Mouse (Mus musculus): ENCODE measurements at regions not wholly inside any gene's neighbourhood (a gene's known extent, or its start where the extent isn't known, plus 50 kb on each side); places are given as distances from the start of the nearest gene placed in this dataset.

GRCm38 (mm10) chr3:136993473-136993872 lies 323.5 kb downstream of the Ppp3ca start:
- ATAC-seq (ENCODE audit: insufficient number of reproducible peaks, low FRiP score), result no peak
- H3K36me3 ChIP-seq, result no peaks in the 10 kb centered on the region
- H3K4me1 ChIP-seq (replicated peaks), result no peaks in the 10 kb centered on the region
- H3K27ac ChIP-seq (ENCODE audit: poor library complexity, severe bottlenecking), result no peak overlapping the region
- WGBS, result 72% methylated on average over 2 of the region's 2 CpGs
- H3K9me3 ChIP-seq (replicated peaks), result no peaks in the 10 kb centered on the region
- no peak overlapping the region for H3K4me3 ChIP-seq
- no peaks in the 10 kb centered on the region for H3K27me3 ChIP-seq (replicated peaks)
- H3K9ac ChIP-seq, result no peak overlapping the region
- no peak overlapping the region for H3K4me2 ChIP-seq

- Histone ChIP-seq H3K4me2 (no peak overlapping the region), H3K4me3 (no peak overlapping the region), H3K36me3 (no peaks in the 10 kb centered on the region), H3K9me3 (replicated peaks) (no peaks in the 10 kb centered on the region), H3K27me3 (replicated peaks) (no peaks in the 10 kb centered on the region), H3K4me1 (replicated peaks) (no peaks in the 10 kb centered on the region), H3K9ac (no peak overlapping the region), H3K27ac (ENCODE audit: poor library complexity, severe bottlenecking) (no peak overlapping the region)
- WGBS, result 81% methylated on average over 8 of the region's 8 CpGs
- ATAC-seq (ENCODE audit: insufficient number of reproducible peaks, low FRiP score), result no peak
Measured at GRCm38 (mm10) chr3:136994361-136995083, 324.6 kb downstream of the Ppp3ca start.

DNA sequence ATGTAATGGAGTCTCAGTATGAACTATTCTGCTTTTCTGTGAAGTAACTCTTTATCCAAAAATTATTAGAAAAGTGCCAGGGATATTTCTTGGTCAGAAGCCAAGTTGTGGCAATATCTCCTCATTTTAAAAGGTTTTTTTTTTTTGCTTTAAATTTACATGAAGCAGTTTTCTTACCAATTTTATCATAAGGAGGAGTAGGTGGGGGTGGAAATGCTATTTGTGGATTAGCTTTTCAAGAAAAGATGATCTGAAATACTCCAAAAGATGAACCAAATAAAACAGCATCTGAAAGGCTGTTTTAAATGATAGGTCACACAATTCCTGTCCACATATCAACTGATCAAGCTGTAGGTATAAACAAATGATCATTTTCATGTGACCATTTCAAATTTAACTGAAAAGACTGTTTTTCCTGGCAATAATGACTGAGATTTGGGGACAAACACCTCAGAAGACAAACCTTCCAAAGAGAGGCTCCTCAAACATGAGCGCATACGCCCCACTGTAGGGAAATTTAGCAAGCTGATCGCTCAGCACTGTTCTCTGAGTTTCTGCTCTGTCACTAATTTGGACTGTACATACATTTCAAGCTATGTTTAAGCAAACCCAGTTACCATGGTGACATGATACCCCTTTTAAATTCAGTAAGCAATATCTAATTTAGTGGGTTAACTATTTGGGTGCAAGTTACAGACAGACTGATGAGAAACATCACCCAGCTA lies 325.8 kb downstream of the Ppp3ca start:
- Histone ChIP-seq H3K4me2 (no peak overlapping the region), H3K9me3 (replicated peaks) (no peaks in the 10 kb centered on the region), H3K4me3 (no peak overlapping the region), H3K36me3 (no peaks in the 10 kb centered on the region), H3K4me1 (replicated peaks) (no peaks in the 10 kb centered on the region), H3K9ac (no peak overlapping the region), H3K27me3 (replicated peaks) (no peaks in the 10 kb centered on the region), H3K27ac (ENCODE audit: poor library complexity, severe bottlenecking) (no peak overlapping the region)
- ATAC-seq (ENCODE audit: insufficient number of reproducible peaks, low FRiP score), result no peak
- 85% methylated on average over 3 of the region's 3 CpGs for WGBS

DNA sequence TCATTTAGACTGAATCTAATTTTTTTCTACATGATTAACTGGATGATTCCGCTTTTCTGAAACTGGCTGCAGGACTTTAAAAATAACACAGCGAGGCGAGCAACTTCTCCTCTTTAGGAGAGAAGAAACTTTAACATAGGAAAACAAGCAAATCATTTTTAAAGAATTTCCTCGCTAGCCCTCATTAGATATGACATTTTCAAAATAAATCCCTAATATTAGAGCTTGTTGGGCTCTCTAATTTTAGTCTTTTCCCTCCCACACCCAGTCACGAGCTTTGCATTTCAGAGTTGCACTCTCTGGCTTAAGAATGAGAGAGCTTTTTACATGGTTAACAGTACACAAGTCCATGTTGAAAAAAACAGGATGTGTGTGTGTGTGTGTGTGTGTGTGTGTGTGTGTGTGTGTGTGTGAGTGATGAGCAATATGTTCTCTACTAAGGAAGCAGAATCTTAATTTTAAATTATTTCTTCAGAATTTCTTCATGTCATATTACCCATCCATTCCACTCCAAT lies 326.5 kb downstream of the Ppp3ca start:
- ATAC-seq (ENCODE audit: insufficient number of reproducible peaks, low FRiP score), result no peak
- no peaks in the 10 kb centered on the region for H3K4me1 ChIP-seq (replicated peaks)

DNA sequence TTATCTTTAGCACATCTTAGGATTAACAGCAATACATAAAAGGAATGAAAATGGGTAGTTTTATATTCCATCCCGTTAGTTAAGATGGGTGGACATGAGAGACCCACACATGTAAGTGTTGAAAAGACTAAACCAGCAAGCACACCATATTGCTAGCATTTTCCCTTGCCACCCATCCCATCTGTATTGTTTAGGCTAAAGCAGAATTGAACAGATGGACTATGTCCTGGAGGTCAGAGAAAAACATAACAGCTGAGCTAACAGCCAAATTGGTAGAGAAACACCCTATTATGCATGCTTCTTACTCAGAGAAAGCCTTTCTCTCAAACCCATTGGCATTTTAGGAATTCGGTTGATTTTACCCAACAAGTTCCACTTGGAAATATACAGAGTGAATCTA lies 329.3 kb upstream of the Emcn start:
- WGBS, result 59% methylated on average over 2 of the region's 2 CpGs
- no peak overlapping the region for H3K27ac ChIP-seq (ENCODE audit: poor library complexity, severe bottlenecking)
- no peak overlapping the region for H3K4me3 ChIP-seq
- H3K4me1 ChIP-seq (replicated peaks), result no peaks in the 10 kb centered on the region
- ATAC-seq (ENCODE audit: insufficient number of reproducible peaks, low FRiP score), result no peak
- H3K4me2 ChIP-seq, result no peak overlapping the region
- H3K9ac ChIP-seq, result no peak overlapping the region
- no peaks in the 10 kb centered on the region for H3K9me3 ChIP-seq (replicated peaks)
- no peaks in the 10 kb centered on the region for H3K36me3 ChIP-seq
- H3K27me3 ChIP-seq (replicated peaks), result no peaks in the 10 kb centered on the region

More for the DNA sequence above, 326.5 kb downstream of the Ppp3ca start:
- Histone ChIP-seq H3K9me3 (replicated peaks) (no peaks in the 10 kb centered on the region), H3K4me3 (no peak overlapping the region), H3K4me2 (no peak overlapping the region), H3K27ac (ENCODE audit: poor library complexity, severe bottlenecking) (no peak overlapping the region), H3K36me3 (no peaks in the 10 kb centered on the region), H3K27me3 (replicated peaks) (no peaks in the 10 kb centered on the region), H3K9ac (no peak overlapping the region)
- WGBS, result 76% methylated on average over 5 of the region's 5 CpGs

DNA sequence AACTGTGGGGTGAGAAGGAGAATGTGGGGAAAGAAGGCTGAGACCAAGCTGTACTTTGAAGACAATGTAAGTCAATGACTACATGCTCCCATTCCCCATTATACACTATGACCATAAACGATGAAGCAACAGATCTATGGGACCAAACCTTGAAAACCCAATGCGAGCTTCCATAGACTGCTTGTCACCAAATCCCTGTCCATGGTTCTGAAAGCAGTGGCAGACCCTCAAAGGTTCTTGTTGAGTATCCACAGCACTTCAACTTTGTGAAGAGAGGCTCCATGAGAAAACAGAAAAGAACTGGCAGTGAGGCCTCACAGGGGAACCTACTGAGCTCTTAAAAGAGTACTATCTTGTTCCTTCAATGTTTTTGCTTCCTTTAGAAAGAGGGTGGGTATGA lies 326.2 kb upstream of the Emcn start:
- Histone ChIP-seq H3K4me2 (no peak overlapping the region), H3K4me3 (no peak overlapping the region), H3K4me1 (replicated peaks) (no peaks in the 10 kb centered on the region), H3K36me3 (no peaks in the 10 kb centered on the region), H3K27me3 (replicated peaks) (no peaks in the 10 kb centered on the region), H3K9ac (no peak overlapping the region), H3K27ac (ENCODE audit: poor library complexity, severe bottlenecking) (no peak overlapping the region), H3K9me3 (replicated peaks) (no peaks in the 10 kb centered on the region)
- WGBS, result 49% methylated on average over 2 of the region's 2 CpGs
- ATAC-seq (ENCODE audit: insufficient number of reproducible peaks, low FRiP score), result no peak

GRCm38 (mm10) chr3:137015199-137015598 lies 325.7 kb upstream of the Emcn start:
- Histone ChIP-seq H3K4me2 (no peak overlapping the region), H3K9ac (no peak overlapping the region), H3K27ac (ENCODE audit: poor library complexity, severe bottlenecking) (no peak overlapping the region), H3K27me3 (replicated peaks) (no peaks in the 10 kb centered on the region), H3K9me3 (replicated peaks) (no peaks in the 10 kb centered on the region), H3K4me1 (replicated peaks) (no peaks in the 10 kb centered on the region), H3K4me3 (no peak overlapping the region), H3K36me3 (no peaks in the 10 kb centered on the region)
- no peak for ATAC-seq (ENCODE audit: insufficient number of reproducible peaks, low FRiP score)
- 73% methylated on average over 3 of the region's 3 CpGs for WGBS

GRCm38 (mm10) chr3:137019971-137020634 lies 320.8 kb upstream of the Emcn start:
- H3K9ac ChIP-seq, result no peak overlapping the region
- no peaks in the 10 kb centered on the region for H3K9me3 ChIP-seq (replicated peaks)
- no peaks in the 10 kb centered on the region for H3K27me3 ChIP-seq (replicated peaks)
- H3K36me3 ChIP-seq, result no peaks in the 10 kb centered on the region
- 59% methylated on average over 3 of the region's 3 CpGs for WGBS
- no peak overlapping the region for H3K4me3 ChIP-seq
- H3K4me2 ChIP-seq, result no peak overlapping the region
- ATAC-seq (ENCODE audit: insufficient number of reproducible peaks, low FRiP score), result no peak
- no peaks in the 10 kb centered on the region for H3K4me1 ChIP-seq (replicated peaks)
- H3K27ac ChIP-seq (ENCODE audit: poor library complexity, severe bottlenecking), result no peak overlapping the region

- 75% methylated on average over 2 of the region's 2 CpGs for WGBS
- H3K4me2 ChIP-seq, result no peak overlapping the region
- no peaks in the 10 kb centered on the region for H3K4me1 ChIP-seq (replicated peaks)
- H3K27ac ChIP-seq (ENCODE audit: poor library complexity, severe bottlenecking), result no peak overlapping the region
- no peak for ATAC-seq (ENCODE audit: insufficient number of reproducible peaks, low FRiP score)
- H3K9me3 ChIP-seq (replicated peaks), result no peaks in the 10 kb centered on the region
- H3K4me3 ChIP-seq, result no peak overlapping the region
- no peaks in the 10 kb centered on the region for H3K36me3 ChIP-seq
- no peak overlapping the region for H3K9ac ChIP-seq
- no peaks in the 10 kb centered on the region for H3K27me3 ChIP-seq (replicated peaks)
Measured at GRCm38 (mm10) chr3:137029546-137029945, 311.3 kb upstream of the Emcn start.

GRCm38 (mm10) chr3:137032802-137033201 lies 308.1 kb upstream of the Emcn start:
- Histone ChIP-seq H3K27ac (ENCODE audit: poor library complexity, severe bottlenecking) (no peak overlapping the region), H3K9ac (no peak overlapping the region), H3K4me3 (no peak overlapping the region), H3K4me2 (no peak overlapping the region), H3K27me3 (replicated peaks) (no peaks in the 10 kb centered on the region), H3K4me1 (replicated peaks) (no peaks in the 10 kb centered on the region), H3K9me3 (replicated peaks) (no peaks in the 10 kb centered on the region), H3K36me3 (no peaks in the 10 kb centered on the region)
- ATAC-seq (ENCODE audit: insufficient number of reproducible peaks, low FRiP score), result no peak
- WGBS, result 72% methylated on average over 2 of the region's 2 CpGs

DNA sequence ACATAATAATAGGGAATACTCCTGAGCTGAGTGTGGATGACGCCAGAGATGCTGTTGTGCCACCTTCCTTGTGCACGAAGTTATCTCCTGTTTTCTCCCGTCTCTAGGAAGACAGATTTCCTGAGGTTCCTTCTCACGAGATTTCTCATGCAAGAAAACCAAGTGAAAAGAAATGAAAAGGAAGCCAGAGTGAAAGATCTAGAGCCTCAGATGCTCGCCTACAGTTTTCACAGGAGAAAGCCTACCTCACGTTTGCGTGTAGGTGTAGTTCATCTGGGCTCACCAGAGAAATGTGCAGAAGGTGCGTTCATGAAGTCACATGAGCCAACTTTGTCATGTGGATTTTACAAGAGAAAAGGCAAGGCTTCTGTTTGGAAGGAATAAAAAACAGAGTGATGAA lies 301.2 kb upstream of the Emcn start:
- ATAC-seq (ENCODE audit: insufficient number of reproducible peaks, low FRiP score), result no peak
- H3K4me2 ChIP-seq, result no peak overlapping the region
- no peak overlapping the region for H3K9ac ChIP-seq
- WGBS, result 69% methylated on average over 8 of the region's 8 CpGs
- no peak overlapping the region for H3K27ac ChIP-seq (ENCODE audit: poor library complexity, severe bottlenecking)
- H3K4me1 ChIP-seq (replicated peaks), result no peaks in the 10 kb centered on the region
- H3K27me3 ChIP-seq (replicated peaks), result no peaks in the 10 kb centered on the region
- H3K4me3 ChIP-seq, result no peak overlapping the region
- no peaks in the 10 kb centered on the region for H3K36me3 ChIP-seq
- no peaks in the 10 kb centered on the region for H3K9me3 ChIP-seq (replicated peaks)
